Mouse (Mus musculus) erythroid progenitor cell, adult 5-6 weeks (primary cell): ENCODE data around the gene E130308A19Rik. TPM values are rescaled to one million over a fixed set of nuclear protein-coding genes. Genes with fewer than 3 reads are reported as not detected.
A peak's percentile ranks its signal among the peaks of the same experiment; 100 is the strongest.

Experiments used
- ATAC-seq: replicated peaks from 2 replicates; pipeline ENCODE4 v1.8.0; 2016; ENCODE audit warnings: moderate number of reproducible peaks, mild to moderate bottlenecking, moderate TSS enrichment, inconsistent platforms; ENCODE audit not compliant: poor library complexity, low FRiP score, severe bottlenecking
- total RNA-seq, 2 experiments: library from RNA; stranded (forward) in 1 of 2; stranded (reverse) in 1 of 2; fragments of 150-400 nt in 1 of 2; fragments of 186-747, 209-891 nt in 1 of 2; gene quantifications; 2 replicates each; pipeline versions ENCODE4 v1.2.3 to v1.2.4; 2015 to 2017; ENCODE audit warnings: low replicate concordance in 2 of 2

Gene E130308A19Rik
- total RNA-seq, 2 experiments from 2014 or later = 2.8 to 6.7 TPM

- ATAC-seq = peak; percentile 89
Observed at GRCm38 (mm10) chr4:59805181-59805967, 179.4 kb downstream of the E130308A19Rik start, which contains the start of gene Snx30. Gene Snx30 (plus strand): TSS chr4:59805840.

GRCm38 (mm10) chr4:59805968-59806878, 180.2 kb downstream of the E130308A19Rik start:
- no peak for ATAC-seq

- no peak for ATAC-seq
Observed at GRCm38 (mm10) chr4:59806879-59807195, 180.8 kb downstream of the E130308A19Rik start.

- no peak for ATAC-seq
Observed at GRCm38 (mm10) chr4:59807521-59807920, 181.5 kb downstream of the E130308A19Rik start.

GRCm38 (mm10) chr4:59808396-59808795, 182.4 kb downstream of the E130308A19Rik start:
- no peak for ATAC-seq

Other genes starting within 250 kb of the E130308A19Rik start
- 17.7 and 42.8 TPM in 2 replicates for gene Susd1, start 187.6 kb upstream of the E130308A19Rik start, total RNA-seq (2015; ENCODE audit: low replicate concordance)
- gene Susd1, start 187.6 kb upstream of the E130308A19Rik start, total RNA-seq (2017; ENCODE audit: low replicate concordance) = 23.1 and 24.7 TPM in 2 replicates
- gene Ptbp3, start 76.8 kb upstream of the E130308A19Rik start, total RNA-seq (2015; ENCODE audit: low replicate concordance) = 256 and 320 TPM in 2 replicates
- 179 and 231 TPM in 2 replicates for gene Ptbp3, start 76.8 kb upstream of the E130308A19Rik start, total RNA-seq (2017; ENCODE audit: low replicate concordance)
- 13.8 and 19.1 TPM in 2 replicates for gene Hsdl2, start 44.6 kb upstream of the E130308A19Rik start, total RNA-seq (2015; ENCODE audit: low replicate concordance)
- gene Hsdl2, start 44.6 kb upstream of the E130308A19Rik start, total RNA-seq (2017; ENCODE audit: low replicate concordance) = 11.8 and 20.7 TPM in 2 replicates
- 7.1 and 15.1 TPM in 2 replicates for gene Inip, start 175.4 kb downstream of the E130308A19Rik start, total RNA-seq (2015; ENCODE audit: low replicate concordance)
- gene Inip, start 175.4 kb downstream of the E130308A19Rik start, total RNA-seq (2017; ENCODE audit: low replicate concordance) = 15.9 and 23.4 TPM in 2 replicates
- gene Snx30, start 179.6 kb downstream of the E130308A19Rik start, total RNA-seq (2015; ENCODE audit: low replicate concordance) = 2.2 and 2.5 TPM in 2 replicates
- 3.1 and 5.0 TPM in 2 replicates for gene Snx30, start 179.6 kb downstream of the E130308A19Rik start, total RNA-seq (2017; ENCODE audit: low replicate concordance)